In the genomic region with DNA sequence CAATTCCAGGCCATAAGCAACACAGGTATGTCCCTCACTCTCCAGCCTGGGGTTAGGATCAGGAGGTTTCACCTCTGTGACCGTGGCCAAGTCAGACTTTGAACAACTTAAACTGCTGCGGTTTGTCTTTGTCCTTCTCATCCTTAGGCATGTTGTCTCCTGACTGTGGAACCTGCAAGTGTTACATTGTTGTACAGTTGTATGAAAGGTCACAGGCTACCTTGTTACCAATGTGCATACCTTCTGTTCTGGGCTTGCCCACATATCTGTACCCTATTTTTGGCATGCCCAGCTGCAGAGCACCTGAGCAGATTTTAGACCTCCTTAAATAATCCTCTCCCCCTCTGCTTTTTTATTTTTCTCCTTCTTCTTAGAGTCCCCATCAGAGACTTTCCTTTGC, we compare ENCODE assay signal across 31 mouse cellular contexts. TPM values are rescaled to one million over a fixed set of nuclear protein-coding genes. Genes with fewer than 3 reads are reported as not detected.
DNase-seq lines count a peak whose midpoint lies in the region; ATAC-seq and TF ChIP-seq lines count a peak whose summit lies in the region.
"Had no signal": no experiment of that assay in that cellular context is flagged by ENCODE, and none has a peak within 500 bp of the region (broad histone marks: within the 10 kb centered on the region; RNA-seq: fewer than 3 reads in every experiment).

No protein-coding gene starts in this region.

- H3K4me3 ChIP-seq in heart, embryonic 13.5 days, result no peak overlapping the region
- H3K4me3 ChIP-seq in CH12.LX (replicated peaks in 1 of 3; ENCODE audit: low read depth in 2 of 3, low read length in 2 of 3, poor library complexity in 1 of 3), result no peak overlapping the region
- no peak overlapping the region for H3K4me3 ChIP-seq in embryonic facial prominence, embryonic 10.5 days
- H3K4me3 ChIP-seq: forebrain, embryonic 10.5 days; forebrain, embryonic 13.5 days; hindbrain, embryonic 10.5 days; hindbrain, embryonic 13.5 days had no signal

- in situ Hi-C loops in CH12.LX (cut with MboI; ENCODE audit: low pct_ligation_motif_present, low pct_unique_long_range_greater_than_20kb, low sequenced_read_pairs), result no loop called here

- H3K27ac ChIP-seq in heart, embryonic 13.5 days (replicated peaks), result peak overlapping the region; percentile 26; the same call in 1 of the 2 replicates
- no peak overlapping the region for H3K27ac ChIP-seq in CH12.LX (ENCODE audit: insufficient read depth, low read depth)
- H3K27ac ChIP-seq in embryonic facial prominence, embryonic 10.5 days (replicated peaks), result no peak overlapping the region
- H3K27ac ChIP-seq: forebrain, embryonic 10.5 days; forebrain, embryonic 13.5 days; hindbrain, embryonic 10.5 days; hindbrain, embryonic 13.5 days had no signal

- no peak for ATAC-seq in heart, embryonic 13.5 days (ENCODE audit: extremely low read depth, insufficient number of reproducible peaks, low FRiP score, low TSS enrichment)
- ATAC-seq: forebrain, embryonic 13.5 days; forebrain, embryonic 16.5 days; hindbrain, embryonic 16.5 days; intestine, embryonic 16.5 days had no signal

- dilution Hi-C loops in CH12.LX (cut with MboI; ENCODE audit: extremely low pct_ligation_motif_present, extremely low pct_unique_long_range_greater_than_20kb, low sequenced_read_pairs), result no loop called here

- intact Hi-C loops in heart, postnatal 25 days (cut with DNase I), result no loop called here

- no peak for TF ChIP-seq POLR2A in CH12.LX (IDR thresholded peaks at IDR 0.05; ENCODE audit: low read depth, low read length)

- H3K36me3 ChIP-seq in heart, embryonic 13.5 days, result peaks cover 20% of the 10 kb centered on the region
- H3K36me3 ChIP-seq in CH12.LX (replicated peaks in 1 of 2; ENCODE audit: control insufficient read depth in 1 of 2, insufficient read depth in 1 of 2, low read length in 1 of 2), result peaks cover 6 to 55% of the 10 kb centered on the region in 2 experiments
- peaks cover 9% of the 10 kb centered on the region for H3K36me3 ChIP-seq in embryonic facial prominence, embryonic 10.5 days (replicated peaks)

- H3K4me1 ChIP-seq in heart, embryonic 13.5 days, result peaks cover 65% of the 10 kb centered on the region
- H3K4me1 ChIP-seq in CH12.LX (ENCODE audit: control insufficient read depth in 1 of 2, insufficient read depth in 2 of 2), result peaks cover 23 to 56% of the 10 kb centered on the region in 2 experiments
- peaks cover 25% of the 10 kb centered on the region for H3K4me1 ChIP-seq in embryonic facial prominence, embryonic 10.5 days

- H3K79me2 ChIP-seq in CH12.LX (replicated peaks; ENCODE audit: control insufficient read depth, extremely low read depth, insufficient read depth, poor library complexity, severe bottlenecking), result peaks cover 5% of the 10 kb centered on the region

- H3K27me3 ChIP-seq in heart, embryonic 13.5 days (replicated peaks), result no peaks in the 10 kb centered on the region
- no peaks in the 10 kb centered on the region for H3K27me3 ChIP-seq in CH12.LX (replicated peaks)
- no peaks in the 10 kb centered on the region for H3K27me3 ChIP-seq in embryonic facial prominence, embryonic 10.5 days (replicated peaks; ENCODE audit: low read depth, poor library complexity, severe bottlenecking)
- H3K27me3 ChIP-seq: forebrain, embryonic 13.5 days; hindbrain, embryonic 13.5 days had no signal

- TF ChIP-seq CTCF in CH12.LX (conservative IDR thresholded peaks at IDR 0.05 in 1 of 2, IDR thresholded peaks at IDR 0.05 in 1 of 2; ENCODE audit: low read depth in 2 of 2, low read length in 2 of 2), result no peak

- 0 out of 2 replicates have a peak overlapping the region, but pooled peaks have one; percentile 34 for H3K9ac ChIP-seq in heart, embryonic 13.5 days
- H3K9ac ChIP-seq in CH12.LX (ENCODE audit: insufficient read depth, low read depth), result no peak overlapping the region
- H3K9ac ChIP-seq: forebrain, embryonic 13.5 days; hindbrain, embryonic 13.5 days had no signal

- DNase-seq in heart, postnatal 25 days (ENCODE audit: low spot score), result no peak
- peak; percentile 49 for DNase-seq in testis, postnatal 14 days (ENCODE audit: low spot score)
- DNase-seq in testis, postnatal 10 days (ENCODE audit: low spot score), result no peak
- no peak for DNase-seq in CH12.LX (ENCODE audit: extremely low read depth)
- DNase-seq in embryonic facial prominence, embryonic 10.5 days (ENCODE audit: low spot score), result no peak
- DNase-seq: adrenal gland, adult 2 months; adrenal gland, postnatal 14 days; cerebellum, adult 11-12 months; cerebellum, adult 8-10 months; cerebellum, postnatal 10 days; cerebellum, postnatal 36 days; embryo, embryonic 11 days; gastrocnemius, postnatal 10 days; gastrocnemius, postnatal 36 days; heart, postnatal 36 days; kidney, adult 18-20 months had no signal

- H3K9me3 ChIP-seq in heart, embryonic 13.5 days, result no peaks in the 10 kb centered on the region
- peaks cover 2% of the 10 kb centered on the region for H3K9me3 ChIP-seq in CH12.LX (replicated peaks; ENCODE audit: low read length)
- H3K9me3 ChIP-seq in embryonic facial prominence, embryonic 10.5 days, result no peaks in the 10 kb centered on the region
- H3K9me3 ChIP-seq: forebrain, embryonic 10.5 days; forebrain, embryonic 13.5 days; hindbrain, embryonic 10.5 days; hindbrain, embryonic 13.5 days had no signal

- TF ChIP-seq EP300 in CH12.LX (IDR thresholded peaks at IDR 0.05; ENCODE audit: low read length), result no peak; the same call in 1 of the 2 replicates

- TF ChIP-seq RAD21 in CH12.LX (IDR thresholded peaks at IDR 0.05; ENCODE audit: low read depth, low read length), result no peak

- 72% methylated on average over 2 of the region's 2 CpGs for WGBS in heart, embryonic 13.5 days
- WGBS in embryonic facial prominence, embryonic 10.5 days, result 91% methylated on average over 2 of the region's 2 CpGs

- H3K4me2 ChIP-seq in heart, embryonic 13.5 days, result no peak overlapping the region
- peak overlapping the region; percentile 53; the same call in 1 of the 2 replicates for H3K4me2 ChIP-seq in CH12.LX (ENCODE audit: insufficient read depth, low read depth, poor library complexity, severe bottlenecking)
- H3K4me2 ChIP-seq: forebrain, embryonic 13.5 days; hindbrain, embryonic 13.5 days had no signal

TF ChIP-seq in CH12.LX, 34 proteins besides CTCF, POLR2A, EP300 and RAD21:
- TF ChIP-seq JUND (conservative IDR thresholded peaks at IDR 0.05; ENCODE audit: low read depth, low read length), result 0 out of 2 replicates have a peak, but pooled peaks have one; percentile 2
- TF ChIP-seq MYC (IDR thresholded peaks at IDR 0.05; ENCODE audit: low read depth, low read length), result no peak
- 0 out of 2 replicates have a peak, but pooled peaks have one; percentile 57 for TF ChIP-seq TCF12 (IDR thresholded peaks at IDR 0.05; ENCODE audit: low read depth, low read length)
- TF ChIP-seq NRF1 (IDR thresholded peaks at IDR 0.05; ENCODE audit: low read depth, low read length), result no peak
- TF ChIP-seq MEF2A (IDR thresholded peaks at IDR 0.05; ENCODE audit: borderline replicate concordance, low read depth, low read length), result peak; percentile 40; the same call in 1 of the 2 replicates
- no peak for TF ChIP-seq CHD1 (IDR thresholded peaks at IDR 0.05; ENCODE audit: low read depth, low read length)
- no peak for TF ChIP-seq TBP (conservative IDR thresholded peaks at IDR 0.05; ENCODE audit: low read depth, low read length)
- no peak for TF ChIP-seq RCOR1 (conservative IDR thresholded peaks at IDR 0.05; ENCODE audit: low read depth, low read length)
- no peak for TF ChIP-seq ZMIZ1 (IDR thresholded peaks at IDR 0.05; ENCODE audit: low read depth, low read length)

RNA-seq across cellular contexts. Expression of a gene that starts 2.8 kb away (rescaled TPM):
- 298 and 317 TPM in 2 replicates for polyA plus RNA-seq in heart, embryonic 13.5 days (2015; fragmentation: Nextera tagmentation; extraction: Ambion mirVana)
- total RNA-seq in heart, postnatal 25 days (2021), result 100 to 1,000 TPM; 481 to 520 TPM
- total RNA-seq in CH12.LX (2012; rRNA removed), result 1.0 and 3.6 TPM in 2 replicates
- total RNA-seq in CH12.LX (2014; rRNA removed), result 0.17 and 0.30 TPM in 2 replicates
- 0.35 and 1.1 TPM in 2 replicates for polyA plus RNA-seq in CH12.LX (2012; ENCODE audit: insufficient read length, low read depth)
- polyA plus RNA-seq in embryonic facial prominence, embryonic 10.5 days (2016; fragmentation: Nextera tagmentation; extraction: Ambion mirVana), result 2.1 and 2.7 TPM in 2 replicates
- total RNA-seq: granulocyte monocyte progenitor cell, adult 5-6 weeks had no signal

RNA-seq across cellular contexts. Expression of a gene that starts 12.4 kb away (rescaled TPM):
- 5.1 and 5.7 TPM in 2 replicates for polyA plus RNA-seq in heart, embryonic 13.5 days (2015; fragmentation: Nextera tagmentation; extraction: Ambion mirVana)
- not detected for total RNA-seq in heart, postnatal 25 days (2021)
- total RNA-seq in CH12.LX (2012; rRNA removed), result 0.42 TPM in 1 of 2 replicates, not detected in the other
- not detected in 2 replicates for total RNA-seq in CH12.LX (2014; rRNA removed)
- polyA plus RNA-seq in CH12.LX (2012; ENCODE audit: insufficient read length, low read depth), result 0.87 TPM in 1 of 2 replicates, not detected in the other
- polyA plus RNA-seq in embryonic facial prominence, embryonic 10.5 days (2016; fragmentation: Nextera tagmentation; extraction: Ambion mirVana), result not detected in 2 replicates
- total RNA-seq: adrenal gland, postnatal 14 days; adrenal gland, postnatal 4 days; gastrocnemius, adult 18-20 months; gastrocnemius, postnatal 10 days; gastrocnemius, postnatal 36 days; granulocyte monocyte progenitor cell, adult 5-6 weeks; heart, postnatal 36 days; MEL had no signal
- polyA plus RNA-seq: adrenal gland, adult 2 months; cortical plate, adult 2 months; embryonic facial prominence, embryonic 14.5 days; forebrain, embryonic 10.5 days; forebrain, embryonic 13.5 days; forebrain, embryonic 16.5 days; hindbrain, embryonic 10.5 days; hindbrain, embryonic 13.5 days; hindbrain, embryonic 16.5 days; inflammation-experienced regulatory T-cells, adult 6 months had no signal

RNA-seq across cellular contexts. Expression of a gene that starts 12.4 kb away (rescaled TPM):
- polyA plus RNA-seq in heart, embryonic 13.5 days (2015; fragmentation: Nextera tagmentation; extraction: Ambion mirVana), result 237 and 277 TPM in 2 replicates
- 100 to 1,000 TPM; 261 to 277 TPM for total RNA-seq in heart, postnatal 25 days (2021)
- total RNA-seq in CH12.LX (2012; rRNA removed) (643 and 706 TPM in 2 replicates), CH12.LX (2014; rRNA removed) (410 and 438 TPM in 2 replicates)
- polyA plus RNA-seq in CH12.LX (2012; ENCODE audit: insufficient read length, low read depth), result 533 and 622 TPM in 2 replicates
- 128 and 133 TPM in 2 replicates for polyA plus RNA-seq in embryonic facial prominence, embryonic 10.5 days (2016; fragmentation: Nextera tagmentation; extraction: Ambion mirVana)

RNA-seq across cellular contexts. Expression of a gene that starts 17.3 kb away (rescaled TPM):
- polyA plus RNA-seq in heart, embryonic 13.5 days (2015; fragmentation: Nextera tagmentation; extraction: Ambion mirVana), result 0.16 TPM in 1 of 2 replicates, not detected in the other
- not detected for total RNA-seq in heart, postnatal 25 days (2021)
- total RNA-seq in CH12.LX (2012; rRNA removed) (3.9 TPM in 2 replicates), CH12.LX (2014; rRNA removed) (1.7 and 1.9 TPM in 2 replicates)
- 2.0 and 2.9 TPM in 2 replicates for polyA plus RNA-seq in CH12.LX (2012; ENCODE audit: insufficient read length, low read depth)
- 0.17 and 0.19 TPM in 2 replicates for polyA plus RNA-seq in embryonic facial prominence, embryonic 10.5 days (2016; fragmentation: Nextera tagmentation; extraction: Ambion mirVana)
- total RNA-seq: gastrocnemius, adult 18-20 months; gastrocnemius, postnatal 36 days; granulocyte monocyte progenitor cell, adult 5-6 weeks; heart, postnatal 36 days; MEL had no signal
- polyA plus RNA-seq: adrenal gland, adult 2 months had no signal

Comparison
In these comparisons a context has a peak if more than half of its experiments do, and no peak if none do; other contexts are left out.
1. RNA of a gene that starts 2.8 kb away (polyA plus RNA-seq): 298 to 317 TPM in heart, embryonic 13.5 days; 2.1 to 2.7 TPM in embryonic facial prominence, embryonic 10.5 days and 0.35 to 1.1 TPM in CH12.LX; every median in the first group is over 10 times any median in the second.